Mouse (Mus musculus): ENCODE results near the gene Dll1. TPM values are rescaled to one million over a fixed set of nuclear protein-coding genes. Genes with fewer than 3 reads are reported as not detected.
A peak's percentile ranks its signal among the peaks of the same experiment; 100 is the strongest.

Gene Dll1
- total and polyA plus RNA-seq, 3 experiments = 5.1 to 5.8 (median 5.4) TPM

DNA sequence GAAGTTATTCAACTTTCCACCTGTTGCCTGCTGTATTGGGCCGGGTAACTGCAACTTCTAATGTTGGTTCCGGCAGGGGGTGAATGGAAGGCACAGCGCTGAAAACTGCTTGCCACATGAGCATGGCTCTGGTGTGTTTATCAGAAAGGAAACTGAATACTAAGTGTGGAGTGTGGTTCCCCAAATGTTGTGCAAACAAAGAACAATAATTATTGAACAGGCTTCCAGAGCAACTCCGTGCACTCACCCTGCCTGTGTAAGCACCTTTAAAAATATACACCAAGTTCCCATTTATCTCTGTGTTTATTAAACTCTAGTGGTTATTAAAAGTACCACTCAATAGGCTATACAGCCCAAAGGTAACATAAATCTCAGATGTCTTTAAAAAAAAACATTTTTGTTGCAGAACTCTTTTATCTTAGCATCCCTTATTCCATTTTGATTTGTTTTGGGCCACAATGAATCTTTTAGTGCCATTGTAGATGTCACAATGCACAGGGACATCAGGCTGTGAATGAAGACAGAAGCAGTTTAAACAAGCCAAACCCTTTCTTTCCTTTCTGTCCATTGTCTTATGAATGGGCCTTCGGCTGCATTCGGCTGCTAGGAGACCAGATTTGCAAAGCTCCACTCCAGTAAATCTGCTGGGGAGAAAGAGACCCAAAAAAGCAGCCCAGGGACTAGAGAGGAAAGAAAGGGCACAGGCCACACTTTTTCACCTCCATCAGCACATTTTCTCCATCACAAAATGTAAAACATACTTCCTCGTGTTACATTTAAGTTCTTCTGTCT is 5.4 kb upstream of the Dll1 start:
- WGBS = 63% methylated on average over 7 of the region's 7 CpGs
- Histone ChIP-seq H3K36me3 (ENCODE audit: control insufficient read depth, insufficient read depth, low read length) (no peaks in the 10 kb centered on the region), H3K4me3 (no peak overlapping the region), H3K79me2 (replicated peaks; ENCODE audit: control insufficient read depth, insufficient read depth, low read length) (no peaks in the 10 kb centered on the region), H3K27me3 (ENCODE audit: control insufficient read depth, insufficient read depth, low read length) (peaks cover 4% of the 10 kb centered on the region; the same call in 1 of the 2 replicates), H3K9ac (ENCODE audit: low read depth, low read length) (no peak overlapping the region), H3K27ac (no peak overlapping the region), H3K4me1 (ENCODE audit: control insufficient read depth, insufficient read depth, low read length) (peaks cover 2% of the 10 kb centered on the region; the same call in 1 of the 2 replicates)
- no peak for DNase-seq
- no peak for TF ChIP-seq CTCF (IDR thresholded peaks at IDR 0.05)
- no peak for TF ChIP-seq POLR2A (IDR thresholded peaks at IDR 0.05; ENCODE audit: insufficient read depth, low read depth, low read length)
- no peak for TF ChIP-seq EP300 (IDR thresholded peaks at IDR 0.05; ENCODE audit: insufficient read depth, low read depth, low read length)
- intact Hi-C loops (cut with DNase I) = no loop called here

DNA sequence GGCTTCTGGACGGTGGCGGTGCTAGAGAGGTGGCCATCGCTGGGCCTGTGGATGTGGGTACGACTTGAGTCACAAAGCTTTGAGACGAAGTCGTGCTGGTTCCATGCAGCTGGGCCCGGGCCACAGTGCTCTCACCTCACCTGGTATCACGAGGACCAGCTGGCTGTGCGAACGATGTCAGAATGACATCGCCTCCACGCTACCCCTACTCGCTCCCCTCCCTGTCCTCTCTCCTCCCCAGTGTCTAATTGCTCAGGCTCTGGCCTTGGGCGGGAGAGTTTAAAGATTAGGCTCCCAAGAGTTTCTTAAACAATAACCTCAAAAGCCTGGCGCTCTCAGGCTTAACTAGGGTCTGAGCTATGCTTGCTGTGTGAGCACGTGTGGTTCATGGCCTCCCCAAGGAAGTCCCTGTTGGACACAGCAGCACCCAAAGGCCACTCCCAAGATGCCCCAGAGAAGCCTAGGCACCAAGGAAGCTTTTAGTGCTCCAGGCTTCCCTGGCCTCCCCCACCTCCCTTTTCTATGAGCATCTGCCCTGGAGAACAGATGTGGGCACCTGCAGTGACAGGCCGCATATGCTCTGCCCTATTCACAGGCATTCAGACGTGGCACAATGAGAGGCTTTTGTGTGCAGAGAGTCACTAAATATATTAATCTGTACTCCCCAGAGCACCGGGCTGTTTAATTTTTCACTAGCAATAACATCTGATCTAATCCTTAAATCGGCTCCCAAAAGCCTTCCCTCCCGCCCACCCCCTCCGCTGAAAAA is 4.6 kb upstream of the Dll1 start:
- H3K4me1 ChIP-seq (ENCODE audit: control insufficient read depth, insufficient read depth, low read length) = peaks cover 2% of the 10 kb centered on the region; the same call in 1 of the 2 replicates
- no peaks in the 10 kb centered on the region for H3K36me3 ChIP-seq (ENCODE audit: control insufficient read depth, insufficient read depth, low read length)
- TF ChIP-seq EP300 (IDR thresholded peaks at IDR 0.05; ENCODE audit: insufficient read depth, low read depth, low read length) = no peak
- no peak for TF ChIP-seq CTCF (IDR thresholded peaks at IDR 0.05)
- no peak for TF ChIP-seq POLR2A (IDR thresholded peaks at IDR 0.05; ENCODE audit: insufficient read depth, low read depth, low read length)
- H3K9ac ChIP-seq (ENCODE audit: low read depth, low read length) = no peak overlapping the region
- intact Hi-C loops (cut with DNase I) = no loop called here
- H3K4me3 ChIP-seq = no peak overlapping the region
- H3K79me2 ChIP-seq (replicated peaks; ENCODE audit: control insufficient read depth, insufficient read depth, low read length) = no peaks in the 10 kb centered on the region
- peaks cover 4% of the 10 kb centered on the region; the same call in 1 of the 2 replicates for H3K27me3 ChIP-seq (ENCODE audit: control insufficient read depth, insufficient read depth, low read length)
- DNase-seq = no peak
- H3K27ac ChIP-seq = no peak overlapping the region
- WGBS = 47% methylated on average over 22 of the region's 22 CpGs

GRCm38 (mm10) chr17:15380641-15381051 is 4.0 kb upstream of the Dll1 start:
- TF ChIP-seq EP300 (IDR thresholded peaks at IDR 0.05; ENCODE audit: insufficient read depth, low read depth, low read length) = no peak
- H3K4me1 ChIP-seq (ENCODE audit: control insufficient read depth, insufficient read depth, low read length) = peaks cover 2% of the 10 kb centered on the region; the same call in 1 of the 2 replicates
- no peak overlapping the region for H3K9ac ChIP-seq (ENCODE audit: low read depth, low read length)
- H3K4me3 ChIP-seq = peak overlapping the region; percentile 35
- H3K27me3 ChIP-seq (ENCODE audit: control insufficient read depth, insufficient read depth, low read length) = peaks cover 4% of the 10 kb centered on the region; the same call in 1 of the 2 replicates
- peak; percentile 29 to 43 for DNase-seq
- 1% methylated on average over 27 of the region's 27 CpGs for WGBS
- intact Hi-C loops (cut with DNase I) = no loop called here
- no peaks in the 10 kb centered on the region for H3K79me2 ChIP-seq (replicated peaks; ENCODE audit: control insufficient read depth, insufficient read depth, low read length)
- H3K36me3 ChIP-seq (ENCODE audit: control insufficient read depth, insufficient read depth, low read length) = no peaks in the 10 kb centered on the region
- no peak overlapping the region for H3K27ac ChIP-seq

GRCm38 (mm10) chr17:15379741-15380526 is 3.3 kb upstream of the Dll1 start:
- Histone ChIP-seq H3K79me2 (replicated peaks; ENCODE audit: control insufficient read depth, insufficient read depth, low read length) (no peaks in the 10 kb centered on the region), H3K27me3 (ENCODE audit: control insufficient read depth, insufficient read depth, low read length) (peaks cover 4% of the 10 kb centered on the region; the same call in 1 of the 2 replicates), H3K4me3 (peak overlapping the region; percentile 35), H3K4me1 (ENCODE audit: control insufficient read depth, insufficient read depth, low read length) (peaks cover 2% of the 10 kb centered on the region; the same call in 1 of the 2 replicates), H3K27ac (no peak overlapping the region), H3K9ac (ENCODE audit: low read depth, low read length) (no peak overlapping the region), H3K36me3 (ENCODE audit: control insufficient read depth, insufficient read depth, low read length) (no peaks in the 10 kb centered on the region)
- TF ChIP-seq POLR2A (IDR thresholded peaks at IDR 0.05; ENCODE audit: insufficient read depth, low read depth, low read length) (no peak), CTCF (IDR thresholded peaks at IDR 0.05) (no peak), EP300 (IDR thresholded peaks at IDR 0.05; ENCODE audit: insufficient read depth, low read depth, low read length) (no peak)
- no peak for DNase-seq
- 32% methylated on average over 17 of the region's 17 CpGs for WGBS
- intact Hi-C loops (cut with DNase I) = loop anchor here (2.0 to 10.0 kb wide), 4 partner anchors 15 to 445 kb away; no protein-coding TSS in a partner anchor

- no peaks in the 10 kb centered on the region for H3K79me2 ChIP-seq (replicated peaks; ENCODE audit: control insufficient read depth, insufficient read depth, low read length)
- H3K27me3 ChIP-seq (ENCODE audit: control insufficient read depth, insufficient read depth, low read length) = peaks cover 5% of the 10 kb centered on the region; the same call in 1 of the 2 replicates
- H3K4me3 ChIP-seq = no peak overlapping the region
- no peaks in the 10 kb centered on the region for H3K36me3 ChIP-seq (ENCODE audit: control insufficient read depth, insufficient read depth, low read length)
- intact Hi-C loops (cut with DNase I) = loop anchor here (1.0 to 10.0 kb wide), 5 partner anchors 16 to 446 kb away; no protein-coding TSS in a partner anchor
- H3K27ac ChIP-seq = no peak overlapping the region
- peaks cover 2% of the 10 kb centered on the region; the same call in 1 of the 2 replicates for H3K4me1 ChIP-seq (ENCODE audit: control insufficient read depth, insufficient read depth, low read length)
- no peak for TF ChIP-seq EP300 (IDR thresholded peaks at IDR 0.05; ENCODE audit: insufficient read depth, low read depth, low read length)
- no peak for TF ChIP-seq CTCF (IDR thresholded peaks at IDR 0.05)
- TF ChIP-seq POLR2A (IDR thresholded peaks at IDR 0.05; ENCODE audit: insufficient read depth, low read depth, low read length) = no peak
- H3K9ac ChIP-seq (ENCODE audit: low read depth, low read length) = no peak overlapping the region
- 31% methylated on average over 15 of the region's 15 CpGs for WGBS
- no peak for DNase-seq
Measured at GRCm38 (mm10) chr17:15378413-15379109, 1.9 kb upstream of the Dll1 start.
